Mouse (Mus musculus): ENCODE results near the gene F2r. TPM values are rescaled to one million over a fixed set of nuclear protein-coding genes. Genes with fewer than 3 reads are reported as not detected.

Gene F2r
- polyA plus RNA-seq, 1 experiment = 46.5 TPM

DNA sequence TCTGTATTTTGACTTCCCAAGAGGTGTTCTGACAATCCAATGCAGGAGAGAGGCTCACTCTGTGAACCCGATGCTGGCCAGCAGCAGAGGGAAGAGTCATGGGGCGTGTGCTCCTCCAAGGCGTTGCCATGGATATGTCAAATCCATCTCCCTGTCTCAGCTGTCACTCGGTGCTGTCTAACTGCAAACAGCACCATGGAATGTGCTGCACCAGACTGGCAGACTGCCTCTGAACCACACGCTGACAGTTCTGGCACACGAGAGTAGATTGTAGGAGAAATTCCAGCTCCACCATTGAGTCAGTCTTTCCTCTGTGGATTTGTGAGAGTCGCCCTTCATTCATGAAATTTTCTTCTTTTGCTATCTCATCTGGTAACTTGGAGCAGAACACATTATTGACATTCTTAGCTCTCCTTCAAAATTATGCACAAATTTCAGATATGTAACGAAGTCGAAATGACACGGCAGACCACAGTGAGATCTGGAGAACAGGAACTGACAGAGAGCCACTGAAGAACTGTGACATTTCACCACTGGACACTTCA is 55.1 kb downstream of the F2r start:
- peak; percentile 83 for DNase-seq (ENCODE audit: low read depth)
- no peak for TF ChIP-seq CTCF (IDR thresholded peaks at IDR 0.05; ENCODE audit: borderline replicate concordance, extremely low read depth, insufficient read depth, insufficient read length)
- no peak for TF ChIP-seq POLR2A (IDR thresholded peaks at IDR 0.05; ENCODE audit: borderline replicate concordance, extremely low read depth, insufficient read depth, insufficient read length, poor library complexity, severe bottlenecking)

DNA sequence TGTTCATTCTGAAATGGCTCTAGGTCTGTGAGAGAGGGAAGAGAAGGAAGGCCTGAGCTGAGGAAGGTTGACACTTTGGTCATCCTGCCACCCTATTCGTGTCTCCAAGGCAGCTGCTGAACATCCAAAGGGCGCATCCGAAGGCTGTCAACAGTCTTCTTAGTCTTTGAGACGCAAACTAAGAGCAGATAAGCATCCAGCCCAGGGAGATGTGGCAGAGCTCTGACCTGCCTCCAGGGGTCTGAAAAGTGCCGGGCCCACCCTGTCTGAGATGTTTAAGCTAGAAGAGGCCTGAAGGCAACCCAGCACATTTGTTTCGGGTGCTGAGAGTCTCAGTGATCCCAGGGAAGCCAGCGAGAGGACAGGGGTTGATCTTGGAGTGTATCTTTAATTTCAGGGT is 61.0 kb downstream of the F2r start:
- TF ChIP-seq POLR2A (IDR thresholded peaks at IDR 0.05; ENCODE audit: borderline replicate concordance, extremely low read depth, insufficient read depth, insufficient read length, poor library complexity, severe bottlenecking) = no peak
- no peak for TF ChIP-seq CTCF (IDR thresholded peaks at IDR 0.05; ENCODE audit: borderline replicate concordance, extremely low read depth, insufficient read depth, insufficient read length)
- no peak for DNase-seq (ENCODE audit: low read depth)

DNA sequence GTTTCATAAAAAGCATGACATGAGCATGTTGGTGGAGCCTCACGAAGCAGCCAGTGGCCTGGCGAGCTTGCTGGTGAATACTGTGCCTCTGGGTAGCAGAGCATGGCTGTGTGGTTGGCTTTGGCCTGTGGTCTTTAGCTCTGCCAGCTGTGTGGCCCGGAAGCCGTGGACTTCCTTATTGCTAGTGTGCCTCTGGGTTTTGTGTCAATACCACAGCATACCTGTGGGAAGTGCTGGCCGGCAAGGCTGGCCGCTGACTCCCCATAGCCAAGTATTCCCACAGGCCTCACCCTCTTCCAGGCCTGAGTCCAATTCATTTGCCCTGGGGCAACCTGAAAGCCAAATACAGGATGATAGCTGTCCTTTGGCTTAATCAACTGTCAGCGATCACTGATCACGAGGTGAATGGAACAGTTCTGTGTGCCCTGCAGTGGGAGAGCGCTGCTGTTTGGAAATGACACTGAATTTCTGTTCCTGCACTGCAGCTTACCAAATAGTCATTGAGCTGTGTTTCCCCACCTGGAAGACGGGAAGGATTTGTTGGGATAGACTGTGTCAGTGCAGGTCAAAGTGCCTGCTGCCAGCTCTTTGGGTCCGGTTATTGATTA is 64.3 kb downstream of the F2r start:
- no peak for DNase-seq (ENCODE audit: low read depth)
- TF ChIP-seq CTCF (IDR thresholded peaks at IDR 0.05; ENCODE audit: borderline replicate concordance, extremely low read depth, insufficient read depth, insufficient read length) (no peak), POLR2A (IDR thresholded peaks at IDR 0.05; ENCODE audit: borderline replicate concordance, extremely low read depth, insufficient read depth, insufficient read length, poor library complexity, severe bottlenecking) (no peak)

Other genes with a start within 250 kb of the F2r start
- 32.2 and 35.6 TPM in 2 replicates for gene Aggf1, start 243.1 kb downstream of the F2r start, polyA plus RNA-seq (2012; rRNA removed)
- gene Crhbp, start 173.6 kb downstream of the F2r start, polyA plus RNA-seq (2012; rRNA removed) = 1.8 and 3.2 TPM in 2 replicates
- gene S100z, start 139.8 kb downstream of the F2r start, polyA plus RNA-seq (2012; rRNA removed) = not detected in 2 replicates
- gene F2rl1, start 93.3 kb downstream of the F2r start, polyA plus RNA-seq (2012; rRNA removed) = 0.43 and 0.44 TPM in 2 replicates
- gene F2rl2, start 78.4 kb upstream of the F2r start, polyA plus RNA-seq (2012; rRNA removed) = 0.53 and 0.88 TPM in 2 replicates